Mouse (Mus musculus) kidney, embryonic 14.5 days (tissue): ENCODE measurements around the gene Ppip5k1. TPM values are rescaled to one million over a fixed set of nuclear protein-coding genes. Genes with fewer than 3 reads are reported as not detected.
"Not testable (repeated sequence)": the region's sequence is repeated elsewhere in the genome, so short reads cannot be mapped to it uniquely, and the experiment has no call there.

Experiments used
- ATAC-seq: fragments of 200-750 bp; cut with Nextera tagmentation; 2 replicates; pipeline ENCODE4 v1.8.0; 2017; ENCODE audit warnings: moderate number of reproducible peaks, mild to moderate bottlenecking, moderate TSS enrichment, moderate library complexity; ENCODE audit not compliant: low FRiP score, low TSS enrichment
- H3K27ac ChIP-seq: fragments of 300-500 bp; sonication (generic); 2 replicates; pipeline ENCODE4 v1.5.1; 2014; ENCODE audit warnings: low read depth, mild to moderate bottlenecking, low read length, moderate library complexity, mixed read lengths
- H3K27me3 ChIP-seq: fragments of 300-500 bp; sonication (generic); 2 replicates; pipeline ENCODE4 v1.6.1; 2014; ENCODE audit warnings: mild to moderate bottlenecking, low read length; ENCODE audit not compliant: control insufficient read depth, insufficient read depth
- H3K36me3 ChIP-seq: fragments of 300-500 bp; sonication (generic); 2 replicates; pipeline ENCODE4 v1.6.1; 2014; ENCODE audit warnings: low read length, mixed read lengths; ENCODE audit not compliant: control insufficient read depth, insufficient read depth
- H3K4me1 ChIP-seq: fragments of 300-500 bp; sonication (generic); 2 replicates; pipeline ENCODE4 v1.6.1; 2014; ENCODE audit warnings: low read length, mixed read lengths; ENCODE audit not compliant: control insufficient read depth, insufficient read depth
- H3K4me2 ChIP-seq: fragments of 300-500 bp; sonication (generic); replicated peaks from 2 replicates; pipeline ENCODE4 v1.6.1; 2014; ENCODE audit warnings: low read depth, mild to moderate bottlenecking, low read length
- H3K4me3 ChIP-seq: fragments of 300-500 bp; sonication (generic); 2 replicates; pipeline ENCODE4 v1.5.1; 2014; ENCODE audit warnings: mild to moderate bottlenecking, low read length
- H3K9ac ChIP-seq: fragments of 300-500 bp; sonication (generic); 2 replicates; pipeline ENCODE4 v1.6.1; 2014; ENCODE audit warnings: low read depth, mild to moderate bottlenecking, low read length, moderate library complexity
- H3K9me3 ChIP-seq: fragments of 300-500 bp; sonication (generic); 2 replicates; pipeline ENCODE4 v1.6.1; 2016; ENCODE audit warnings: low read length; ENCODE audit not compliant: control insufficient read depth
- WGBS: fragments of 180-500 bp; shearing (Covaris S2); extraction: QIAGEN DNeasy Blood & Tissue Kit; methylation state at CpG from one replicate; pipeline ENCODE4 v1.1.7; 2014; 5-methylcytosine and 5-hydroxymethylcytosine counted together
- polyA plus RNA-seq: library from polyadenylated mRNA; unstranded; fragments of >200 nt; fragmentation: Nextera tagmentation; extraction: Ambion mirVana; gene quantifications from 2 replicates; pipeline ENCODE4 v1.2.1, GENCODE M21; 2014

Gene Ppip5k1
- 10.1 and 13.3 TPM in 2 replicates for polyA plus RNA-seq

- peak within 1 kb of the TSS; percentile 62 for H3K9ac ChIP-seq
- peak within 1 kb of the TSS; percentile 61 for H3K4me3 ChIP-seq
- no peaks in the 10 kb centered on the region; the same call in 1 of the 2 replicates for H3K27me3 ChIP-seq
- H3K9me3 ChIP-seq: no peaks in the 10 kb centered on the region
- H3K36me3 ChIP-seq: no peaks in the 10 kb centered on the region
- under 1% methylated on average over 58 of the region's 58 CpGs for WGBS
- H3K4me2 ChIP-seq: peak within 1 kb of the TSS; percentile 73
- peak; percentile 96 for ATAC-seq
- H3K27ac ChIP-seq: peak within 1 kb of the TSS; percentile 6; the same call in 1 of the 2 replicates
- H3K4me1 ChIP-seq: 0 out of 2 replicates have a peak, but pooled peaks cover 3% of the 10 kb centered on the region
Observed at GRCm38 (mm10) chr2:121354820-121355592, at the start of gene Ppip5k1. Gene Ppip5k1 (minus strand): TSS chr2:121355396.

- ATAC-seq: no peak
- H3K27ac ChIP-seq: no peak overlapping the region
- no peak overlapping the region for H3K4me2 ChIP-seq
- no peaks in the 10 kb centered on the region for H3K36me3 ChIP-seq
- H3K27me3 ChIP-seq: no peaks in the 10 kb centered on the region
- no peak overlapping the region for H3K9ac ChIP-seq
- H3K4me3 ChIP-seq: no peak overlapping the region
- no peaks in the 10 kb centered on the region for H3K9me3 ChIP-seq
- H3K4me1 ChIP-seq: no peaks in the 10 kb centered on the region
Observed at GRCm38 (mm10) chr2:121403296-121403695, 48.1 kb upstream of the Ppip5k1 start.

- no peaks in the 10 kb centered on the region for H3K9me3 ChIP-seq
- 0 out of 2 replicates have a peak, but pooled peaks have one; percentile 32 for ATAC-seq
- H3K4me2 ChIP-seq: no peak overlapping the region
Observed at GRCm38 (mm10) chr2:121396624-121397023, 41.4 kb upstream of the Ppip5k1 start.

GRCm38 (mm10) chr2:121386961-121387575 is 31.9 kb upstream of the Ppip5k1 start, which contains the start of gene Strc:
Gene Strc (minus strand): TSS chr2:121387168.
- H3K27ac ChIP-seq, H3K9ac ChIP-seq, H3K9me3 ChIP-seq, H3K4me2 ChIP-seq, H3K36me3 ChIP-seq, ATAC-seq, H3K4me3 ChIP-seq, H3K27me3 ChIP-seq, H3K4me1 ChIP-seq: not testable (repeated sequence)
- 96% methylated on average over 15 of the region's 17 CpGs for WGBS

More at GRCm38 (mm10) chr2:121396624-121397023, 41.4 kb upstream of the Ppip5k1 start:
- Histone ChIP-seq H3K9ac (no peak overlapping the region), H3K4me1 (no peaks in the 10 kb centered on the region), H3K4me3 (no peak overlapping the region), H3K27ac (no peak overlapping the region), H3K27me3 (no peaks in the 10 kb centered on the region), H3K36me3 (no peaks in the 10 kb centered on the region)
- WGBS: 10% methylated on average over 8 of the region's 8 CpGs

GRCm38 (mm10) chr2:121374766-121375165 is 19.6 kb upstream of the Ppip5k1 start:
- Histone ChIP-seq H3K27ac (no peak overlapping the region), H3K4me1 (no peaks in the 10 kb centered on the region), H3K27me3 (no peaks in the 10 kb centered on the region), H3K9ac (no peak overlapping the region), H3K9me3 (no peaks in the 10 kb centered on the region), H3K4me3 (no peak overlapping the region), H3K36me3 (no peaks in the 10 kb centered on the region), H3K4me2 (no peak overlapping the region)
- no peak for ATAC-seq
- 64% methylated on average over 2 of the region's 2 CpGs for WGBS

GRCm38 (mm10) chr2:121372266-121372665 is 17.1 kb upstream of the Ppip5k1 start:
- no peaks in the 10 kb centered on the region for H3K9me3 ChIP-seq
- ATAC-seq: no peak

GRCm38 (mm10) chr2:121370921-121371320 is 15.7 kb upstream of the Ppip5k1 start:
- Histone ChIP-seq H3K36me3 (no peaks in the 10 kb centered on the region), H3K4me2 (no peak overlapping the region), H3K9me3 (no peaks in the 10 kb centered on the region), H3K9ac (no peak overlapping the region), H3K27ac (no peak overlapping the region), H3K4me1 (no peaks in the 10 kb centered on the region), H3K27me3 (no peaks in the 10 kb centered on the region), H3K4me3 (no peak overlapping the region)
- ATAC-seq: no peak
- WGBS: 82% methylated on average over 5 of the region's 5 CpGs

More at GRCm38 (mm10) chr2:121372266-121372665, 17.1 kb upstream of the Ppip5k1 start:
- no peak overlapping the region for H3K4me2 ChIP-seq
- H3K4me1 ChIP-seq: no peaks in the 10 kb centered on the region
- no peak overlapping the region for H3K9ac ChIP-seq
- H3K4me3 ChIP-seq: no peak overlapping the region
- H3K27me3 ChIP-seq: no peaks in the 10 kb centered on the region
- no peak overlapping the region for H3K27ac ChIP-seq
- H3K36me3 ChIP-seq: no peaks in the 10 kb centered on the region
- 79% methylated on average over 3 of the region's 3 CpGs for WGBS

- no peak overlapping the region for H3K4me3 ChIP-seq
- no peaks in the 10 kb centered on the region for H3K4me1 ChIP-seq
- H3K4me2 ChIP-seq: no peak overlapping the region
- no peaks in the 10 kb centered on the region for H3K36me3 ChIP-seq
- ATAC-seq: no peak
- WGBS: 90% methylated on average over 2 of the region's 2 CpGs
- H3K9me3 ChIP-seq: no peaks in the 10 kb centered on the region
- H3K27ac ChIP-seq: no peak overlapping the region
- H3K27me3 ChIP-seq: no peaks in the 10 kb centered on the region
- no peak overlapping the region for H3K9ac ChIP-seq
Observed at GRCm38 (mm10) chr2:121368831-121369230, 13.6 kb upstream of the Ppip5k1 start.

- Histone ChIP-seq H3K27ac (no peak overlapping the region), H3K36me3 (no peaks in the 10 kb centered on the region), H3K4me3 (no peak overlapping the region), H3K4me1 (no peaks in the 10 kb centered on the region), H3K4me2 (no peak overlapping the region), H3K9ac (no peak overlapping the region), H3K9me3 (no peaks in the 10 kb centered on the region), H3K27me3 (no peaks in the 10 kb centered on the region; the same call in none of the 2 replicates)
- no peak for ATAC-seq
- WGBS: 73% methylated on average over 3 of the region's 3 CpGs
Observed at GRCm38 (mm10) chr2:121363656-121364055, 8.5 kb upstream of the Ppip5k1 start.
